Mouse (Mus musculus): Measurements from ENCODE around the gene Wdfy4. TPM values are rescaled to one million over a fixed set of nuclear protein-coding genes. Genes with fewer than 3 reads are reported as not detected.

Wdfy4 gene
- not detected for polyA plus RNA-seq (2017; shearing (Covaris generic))

GRCm38 (mm10) chr14:33185068-33185800 lies at the start of gene Wdfy4:
TSS of gene Wdfy4 (minus strand) at chr14:33185508.

GRCm38 (mm10) chr14:33213823-33214766 lies 28.8 kb upstream of the Wdfy4 start, which contains the start of gene Arhgap22:
TSS of gene Arhgap22 (plus strand) at chr14:33214026.

GRCm38 (mm10) chr14:32991082-32991481 lies 194.2 kb downstream of the Wdfy4 start, which contains the start of gene Lrrc18:
TSS of gene Lrrc18 (plus strand) at chr14:32991382.

Other genes starting within 250 kb of the Wdfy4 start
- gene Lrrc18, start 194.1 kb downstream of the Wdfy4 start, polyA plus RNA-seq (2017; shearing (Covaris generic)) = not detected
- gene Arhgap22, start 28.5 kb upstream of the Wdfy4 start, polyA plus RNA-seq (2017; shearing (Covaris generic)) = not detected